Mouse (Mus musculus) bone marrow, adult 2 months (tissue): Measurements from ENCODE around the gene Zfp362.

Experiments used
- CTCF ChIP-seq: fragments of 200-500 bp; IDR thresholded peaks from 2 replicates; pipeline ENCODE4 v1.5.1; 2011; ENCODE audit warnings: low read length, control low read depth; ENCODE audit not compliant: control insufficient read depth, insufficient read depth
- POLR2A ChIP-seq: fragments of 200-500 bp; IDR thresholded peaks from 2 replicates; pipeline ENCODE4 v1.6.1; 2011; ENCODE audit warnings: low read depth, mild to moderate bottlenecking, control low read depth, low read length, borderline replicate concordance; ENCODE audit not compliant: control insufficient read depth

DNA sequence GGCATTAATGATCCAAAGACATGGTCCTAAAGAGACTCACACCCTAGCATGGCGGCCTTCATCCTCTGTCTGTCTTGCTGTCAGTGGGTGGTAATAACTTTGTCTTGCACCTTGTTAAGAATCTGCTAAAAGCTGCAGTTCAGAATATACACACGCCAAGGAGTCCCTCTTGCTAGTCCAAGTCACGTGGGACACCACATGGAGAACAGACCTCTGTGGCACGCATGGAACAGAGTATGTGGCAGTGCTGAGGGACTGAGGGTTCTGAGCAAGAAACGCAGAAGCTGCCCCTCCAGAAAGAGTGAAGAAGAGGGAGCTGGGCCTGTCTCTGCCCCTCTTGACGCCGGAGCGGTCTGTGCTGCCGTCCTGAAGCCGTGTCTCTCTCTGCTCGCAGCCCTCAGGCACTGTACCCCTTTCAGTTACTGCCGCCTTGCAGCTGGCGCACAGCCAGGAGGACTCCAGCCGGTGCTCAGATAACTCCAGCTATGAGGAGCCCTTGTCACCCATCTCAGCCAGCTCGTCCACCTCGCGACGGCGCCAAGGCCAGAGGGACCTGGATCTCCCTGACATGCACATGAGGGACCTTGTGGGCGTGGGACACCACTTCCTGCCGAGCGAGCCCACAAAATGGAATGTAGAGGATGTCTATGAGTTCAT lies 58.1 kb downstream of the Zfp362 start:
- TF ChIP-seq POLR2A: no peak
- TF ChIP-seq CTCF: no peak
